Mouse (Mus musculus) liver, embryonic 11.5 days (tissue): Measurements from ENCODE around the gene Gm525. TPM values are rescaled to one million over a fixed set of nuclear protein-coding genes. Genes with fewer than 3 reads are reported as not detected.

Experiments used
- ATAC-seq: fragments of 200-750 bp; cut with Nextera tagmentation; replicated peaks from 2 replicates; pipeline ENCODE4 v1.8.0; 2017; ENCODE audit warnings: moderate number of reproducible peaks, mild to moderate bottlenecking, moderate TSS enrichment, moderate library complexity; ENCODE audit not compliant: low FRiP score
- DNase-seq: peaks from one replicate; pipeline ENCODE4 v3.0.0-alpha.2; 2017; ENCODE audit warnings: low spot score
- H3K27ac ChIP-seq: fragments of 300-500 bp; sonication (generic); 2 replicates; pipeline ENCODE4 v1.5.1; 2014; ENCODE audit warnings: mild to moderate bottlenecking, low read depth, low read length, control low read depth
- H3K27me3 ChIP-seq: fragments of 300-500 bp; sonication (generic); replicated peaks from 2 replicates; pipeline ENCODE4 v1.6.1; 2014; ENCODE audit warnings: low read length, mixed read lengths; ENCODE audit not compliant: control insufficient read depth, insufficient read depth
- H3K36me3 ChIP-seq: fragments of 300-500 bp; sonication (generic); 2 replicates; pipeline ENCODE4 v1.6.1; 2014; ENCODE audit warnings: mild to moderate bottlenecking, low read length, moderate library complexity, mixed read lengths; ENCODE audit not compliant: control insufficient read depth, insufficient read depth
- H3K4me1 ChIP-seq: fragments of 300-500 bp; sonication (generic); replicated peaks from 2 replicates; pipeline ENCODE4 v1.6.1; 2014; ENCODE audit warnings: low read length, mixed read lengths; ENCODE audit not compliant: control insufficient read depth, insufficient read depth
- H3K4me2 ChIP-seq: fragments of 300-500 bp; sonication (generic); 2 replicates; pipeline ENCODE4 v1.6.1; 2014; ENCODE audit warnings: mild to moderate bottlenecking, control low read depth, moderate library complexity
- H3K4me3 ChIP-seq: fragments of 300-500 bp; sonication (generic); 2 replicates; pipeline ENCODE4 v1.5.1; 2014; ENCODE audit warnings: low read depth, low read length, control low read depth
- H3K9ac ChIP-seq: fragments of 300-500 bp; sonication (generic); 2 replicates; pipeline ENCODE4 v1.6.1; 2014; ENCODE audit warnings: low read depth, low read length, control low read depth
- H3K9me3 ChIP-seq: fragments of 300-500 bp; sonication (generic); 2 replicates; pipeline ENCODE4 v1.6.1; 2016; ENCODE audit warnings: low read length, inconsistent platforms, mixed read lengths; ENCODE audit not compliant: control insufficient read depth
- WGBS: fragments of 180-500 bp; shearing (Covaris S2); extraction: QIAGEN DNeasy Blood & Tissue Kit; methylation state at CpG from one replicate; pipeline ENCODE4 v1.1.7; 2014; 5-methylcytosine and 5-hydroxymethylcytosine counted together
- polyA plus RNA-seq: library from polyadenylated mRNA; unstranded; fragments of >200 nt; fragmentation: Nextera tagmentation; extraction: Ambion mirVana; gene quantifications from 2 replicates; pipeline ENCODE4 v1.2.1, GENCODE M21; 2014

Gm525 gene
- polyA plus RNA-seq, 1 experiment from 2014 or later = not detected

- Histone ChIP-seq H3K9ac (no peak overlapping the region), H3K9me3 (no peaks in the 10 kb centered on the region), H3K4me3 (no peak overlapping the region), H3K4me1 (0 out of 2 replicates have a peak, but pooled peaks cover 3% of the 10 kb centered on the region), H3K27ac (no peak overlapping the region), H3K4me2 (no peak overlapping the region), H3K36me3 (no peaks in the 10 kb centered on the region), H3K27me3 (no peaks in the 10 kb centered on the region)
- ATAC-seq (no peak), DNase-seq (no peak)
- 35% methylated on average over 12 of the region's 12 CpGs for WGBS
These were observed 33.7 kb downstream of the Gm525 start for GRCm38 (mm10) chr11:89107180-89107807.

- ATAC-seq = no peak
- peak overlapping the region; percentile 12; the same call in 1 of the 2 replicates for H3K4me2 ChIP-seq
- H3K4me1 ChIP-seq = no peaks in the 10 kb centered on the region
- no peak for DNase-seq
- no peak overlapping the region for H3K4me3 ChIP-seq
- H3K9me3 ChIP-seq = no peaks in the 10 kb centered on the region
- H3K36me3 ChIP-seq = no peaks in the 10 kb centered on the region
- 13% methylated on average over 13 of the region's 13 CpGs for WGBS
- H3K27ac ChIP-seq = no peak overlapping the region
- no peak overlapping the region for H3K9ac ChIP-seq
- H3K27me3 ChIP-seq = no peaks in the 10 kb centered on the region; the same call in 1 of the 2 replicates
These were observed 50.8 kb downstream of the Gm525 start for GRCm38 (mm10) chr11:89124411-89124810.

DNA sequence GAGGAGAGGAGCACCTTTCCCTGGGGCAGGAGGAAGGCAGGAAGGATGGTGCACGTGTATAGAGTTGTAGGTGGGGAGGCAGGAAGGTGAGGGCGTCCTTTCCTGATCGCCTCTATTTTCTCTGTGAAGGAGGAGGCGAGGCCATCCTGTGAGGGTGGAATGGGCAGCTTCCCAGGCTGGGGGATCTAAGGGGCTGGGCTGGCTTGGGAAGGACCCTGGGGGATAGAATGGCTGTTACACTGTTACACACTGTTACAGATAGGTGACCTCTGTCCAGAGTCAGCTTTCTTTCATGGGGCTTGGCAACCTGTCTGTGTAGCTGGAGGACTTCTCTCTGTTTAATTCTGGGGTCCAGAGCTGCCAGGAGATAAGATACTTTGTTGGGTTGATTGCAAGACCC lies 57.2 kb downstream of the Gm525 start:
- no peak for DNase-seq
- H3K27ac ChIP-seq = no peak overlapping the region
- H3K9me3 ChIP-seq = no peaks in the 10 kb centered on the region

GRCm38 (mm10) chr11:89132406-89132805 lies 58.8 kb downstream of the Gm525 start:
- H3K27ac ChIP-seq = no peak overlapping the region
- no peaks in the 10 kb centered on the region for H3K9me3 ChIP-seq
- DNase-seq (no peak), ATAC-seq (no peak)
- WGBS = 80% methylated on average over 7 of the region's 7 CpGs
- H3K4me3 ChIP-seq = no peak overlapping the region
- H3K4me1 ChIP-seq = no peaks in the 10 kb centered on the region
- H3K9ac ChIP-seq = no peak overlapping the region
- no peak overlapping the region for H3K4me2 ChIP-seq
- no peaks in the 10 kb centered on the region for H3K27me3 ChIP-seq
- no peaks in the 10 kb centered on the region for H3K36me3 ChIP-seq

More for the DNA sequence above, 57.2 kb downstream of the Gm525 start:
- H3K4me2 ChIP-seq = no peak overlapping the region
- H3K4me1 ChIP-seq = no peaks in the 10 kb centered on the region
- no peak for ATAC-seq
- H3K9ac ChIP-seq = no peak overlapping the region
- 43% methylated on average over 4 of the region's 4 CpGs for WGBS
- H3K36me3 ChIP-seq = no peaks in the 10 kb centered on the region
- no peak overlapping the region for H3K4me3 ChIP-seq
- no peaks in the 10 kb centered on the region; the same call in 1 of the 2 replicates for H3K27me3 ChIP-seq

DNA sequence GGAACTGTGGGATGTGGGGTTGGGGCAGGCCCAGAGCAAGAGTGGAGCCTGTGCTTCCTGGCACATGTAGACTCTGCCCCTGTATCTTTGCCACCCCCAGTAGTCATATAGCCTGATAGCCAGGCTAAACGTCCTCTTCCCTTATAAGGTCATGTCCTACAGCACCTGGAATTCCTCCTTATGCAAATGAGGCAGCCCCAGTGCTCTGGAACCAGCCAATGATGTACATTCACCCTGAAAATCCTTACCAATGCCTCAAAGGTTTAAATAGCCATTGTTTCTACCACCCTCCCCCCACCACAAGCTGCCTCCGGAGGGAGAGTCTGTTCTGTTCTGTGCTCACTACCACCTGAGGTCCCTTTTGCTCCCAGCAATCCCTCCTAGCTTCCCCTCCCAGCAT lies 60.6 kb downstream of the Gm525 start:
- Histone ChIP-seq H3K4me3 (no peak overlapping the region), H3K27ac (no peak overlapping the region), H3K4me2 (no peak overlapping the region), H3K9ac (no peak overlapping the region), H3K4me1 (no peaks in the 10 kb centered on the region), H3K9me3 (no peaks in the 10 kb centered on the region), H3K27me3 (no peaks in the 10 kb centered on the region), H3K36me3 (no peaks in the 10 kb centered on the region)
- 40% methylated on average over 2 of the region's 2 CpGs for WGBS
- ATAC-seq (no peak), DNase-seq (no peak)

- ATAC-seq (no peak), DNase-seq (no peak)
- Histone ChIP-seq H3K27me3 (no peaks in the 10 kb centered on the region), H3K9me3 (no peaks in the 10 kb centered on the region), H3K27ac (no peak overlapping the region), H3K4me2 (no peak overlapping the region), H3K36me3 (no peaks in the 10 kb centered on the region), H3K4me3 (no peak overlapping the region), H3K9ac (no peak overlapping the region), H3K4me1 (no peaks in the 10 kb centered on the region)
- WGBS = 79% methylated on average over 2 of the region's 2 CpGs
These were observed 64.3 kb downstream of the Gm525 start for GRCm38 (mm10) chr11:89137915-89138314.

Other genes starting within 250 kb of the Gm525 start
- gene Akap1, start 209.3 kb upstream of the Gm525 start, polyA plus RNA-seq = 17.3 and 18.9 TPM in 2 replicates
- gene Scpep1, start 118.4 kb upstream of the Gm525 start, polyA plus RNA-seq = 57.4 and 59.4 TPM in 2 replicates
- gene Elobl, start 106.9 kb upstream of the Gm525 start, polyA plus RNA-seq = not detected in 2 replicates
- 9.3 and 9.5 TPM in 2 replicates for gene Coil, start 103.6 kb upstream of the Gm525 start, polyA plus RNA-seq
- 20.6 and 21.1 TPM in 2 replicates for gene Trim25, start 74.5 kb upstream of the Gm525 start, polyA plus RNA-seq
- gene Dgke, start 7.0 kb upstream of the Gm525 start, polyA plus RNA-seq = 1.8 and 1.9 TPM in 2 replicates
- 0.36 and 0.38 TPM in 2 replicates for gene Nog, start 228.5 kb downstream of the Gm525 start, polyA plus RNA-seq